Mouse (Mus musculus): ENCODE results near the gene Pdzd8.

Gene Pdzd8

DNA sequence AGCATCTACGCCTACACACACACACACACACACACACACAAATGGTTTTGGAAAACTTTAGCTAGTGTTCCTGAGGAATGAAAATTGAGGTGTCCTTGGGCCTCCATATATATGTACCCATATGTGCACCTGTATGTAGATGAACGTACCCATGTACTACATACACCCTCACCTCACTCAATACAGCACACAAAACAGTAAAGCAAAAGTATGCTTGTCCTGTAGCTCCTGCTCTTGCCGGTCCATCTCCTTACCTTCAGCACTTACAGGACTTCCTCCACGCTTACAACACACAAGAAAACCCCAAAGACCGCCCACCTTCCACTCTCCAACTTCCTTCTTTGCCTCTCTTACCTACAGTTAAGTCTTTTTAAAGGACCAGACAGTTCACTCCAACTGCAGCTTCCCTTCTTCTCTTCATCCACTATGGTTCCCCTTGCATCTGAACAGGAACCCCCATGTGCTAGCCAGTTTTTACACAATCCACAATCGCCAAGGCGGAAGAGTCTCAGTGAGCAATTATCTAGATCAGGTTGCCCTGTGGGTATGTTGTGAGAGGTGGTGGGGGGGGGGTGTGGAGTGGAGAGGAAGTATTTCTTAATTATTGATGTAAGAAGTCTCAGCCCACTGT, 4.8 kb upstream of the Pdzd8 start:
- Histone ChIP-seq H3K36me3 (ENCODE audit: insufficient read depth, low read length) (no peaks in the 10 kb centered on the region), H3K9me3 (ENCODE audit: low read length) (no peaks in the 10 kb centered on the region), H3K4me1 (replicated peaks; ENCODE audit: low read depth, low read length) (peaks cover 11% of the 10 kb centered on the region), H3K27me3 (ENCODE audit: insufficient read depth, low read length) (peaks cover 62% of the 10 kb centered on the region), H3K4me3 (replicated peaks; ENCODE audit: low read length) (no peak overlapping the region)
- TF ChIP-seq POU5F1 (IDR thresholded peaks at IDR 0.05; ENCODE audit: borderline replicate concordance, low read length) (no peak), CTCF (conservative IDR thresholded peaks at IDR 0.05; ENCODE audit: low read length) (no peak), NANOG (IDR thresholded peaks at IDR 0.05; ENCODE audit: borderline replicate concordance, low read length) (no peak)

DNA sequence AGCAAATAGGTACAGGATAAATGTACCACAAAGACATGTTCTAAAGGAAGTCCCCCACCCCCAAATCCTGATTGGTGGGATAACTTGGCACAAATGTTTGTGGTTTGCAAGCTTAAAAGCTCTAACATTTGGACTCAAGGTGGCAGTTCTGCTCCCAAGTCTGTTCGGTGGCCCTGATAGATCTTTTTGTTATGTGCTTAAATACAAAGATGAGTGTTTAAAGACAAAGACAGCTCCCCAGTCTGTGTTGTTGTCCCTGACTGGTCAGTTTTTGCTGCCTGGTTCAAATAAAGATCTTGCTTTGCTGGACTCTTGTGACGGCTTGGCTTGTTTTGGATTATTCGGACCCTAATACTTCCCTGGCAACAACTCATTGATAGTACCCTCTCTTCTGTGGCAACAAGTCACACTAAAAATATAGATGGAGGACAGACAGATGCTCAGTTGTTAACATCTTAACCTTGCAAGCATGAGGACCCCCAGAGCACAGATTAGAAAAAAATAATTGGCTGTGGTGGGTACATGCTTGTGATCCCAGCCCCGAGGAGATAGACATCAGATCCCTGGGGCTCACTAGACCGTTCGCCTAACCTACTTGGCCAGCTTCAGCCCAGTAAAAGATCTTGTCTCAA, 3.9 kb upstream of the Pdzd8 start:
- TF ChIP-seq POU5F1 (IDR thresholded peaks at IDR 0.05; ENCODE audit: borderline replicate concordance, low read length) (no peak), CTCF (conservative IDR thresholded peaks at IDR 0.05; ENCODE audit: low read length) (no peak), NANOG (IDR thresholded peaks at IDR 0.05; ENCODE audit: borderline replicate concordance, low read length) (no peak)
- no peaks in the 10 kb centered on the region for H3K9me3 ChIP-seq (ENCODE audit: low read length)
- peaks cover 59% of the 10 kb centered on the region for H3K27me3 ChIP-seq (ENCODE audit: insufficient read depth, low read length)
- H3K4me1 ChIP-seq (replicated peaks; ENCODE audit: low read depth, low read length): peaks cover 14% of the 10 kb centered on the region
- no peak overlapping the region for H3K4me3 ChIP-seq (replicated peaks; ENCODE audit: low read length)
- H3K36me3 ChIP-seq (ENCODE audit: insufficient read depth, low read length): no peaks in the 10 kb centered on the region

GRCm38 (mm10) chr19:59346325-59346724, 745 bp upstream of the Pdzd8 start:
- Histone ChIP-seq H3K4me3 (replicated peaks; ENCODE audit: low read length) (peak overlapping the region; percentile 94), H3K36me3 (ENCODE audit: insufficient read depth, low read length) (no peaks in the 10 kb centered on the region), H3K27me3 (ENCODE audit: insufficient read depth, low read length) (peaks cover 39% of the 10 kb centered on the region), H3K4me1 (replicated peaks; ENCODE audit: low read depth, low read length) (peaks cover 30% of the 10 kb centered on the region), H3K9me3 (ENCODE audit: low read length) (no peaks in the 10 kb centered on the region)
- no peak for TF ChIP-seq NANOG (IDR thresholded peaks at IDR 0.05; ENCODE audit: borderline replicate concordance, low read length)
- TF ChIP-seq POU5F1 (IDR thresholded peaks at IDR 0.05; ENCODE audit: borderline replicate concordance, low read length): no peak
- no peak for TF ChIP-seq CTCF (conservative IDR thresholded peaks at IDR 0.05; ENCODE audit: low read length)

DNA sequence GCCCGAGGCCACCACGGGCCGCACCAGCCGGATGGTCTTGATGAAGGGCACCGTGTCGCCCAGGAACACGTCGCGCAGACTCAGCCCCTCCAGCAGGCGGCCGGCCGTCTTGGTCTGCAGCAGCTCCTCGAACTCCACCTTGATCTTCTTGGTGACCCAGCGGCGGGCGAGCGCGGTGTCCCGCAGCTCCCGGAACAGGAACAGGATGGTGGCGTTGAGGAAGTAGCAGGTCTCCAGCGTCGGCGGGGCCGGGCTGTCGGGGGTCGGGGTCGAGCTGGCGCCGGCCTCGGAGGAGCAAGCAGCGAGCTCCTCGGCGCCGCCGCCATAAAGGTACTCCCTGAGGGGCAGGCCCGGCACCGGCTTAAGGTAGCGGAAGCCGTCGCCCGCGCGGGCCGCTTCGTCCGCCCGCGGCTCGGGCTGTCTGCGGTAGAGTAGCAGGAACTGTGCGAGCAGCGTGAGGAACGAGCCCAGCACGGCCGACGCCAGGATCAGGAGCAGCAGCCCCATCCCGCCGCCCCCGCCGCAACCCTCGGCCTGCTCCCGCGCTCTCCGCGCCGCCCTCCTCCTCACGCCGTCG, 411 bp downstream of the Pdzd8 start:
- Histone ChIP-seq H3K4me3 (replicated peaks; ENCODE audit: low read length) (peak overlapping the region; percentile 94), H3K4me1 (replicated peaks; ENCODE audit: low read depth, low read length) (peaks cover 34% of the 10 kb centered on the region), H3K9me3 (ENCODE audit: low read length) (no peaks in the 10 kb centered on the region), H3K36me3 (ENCODE audit: insufficient read depth, low read length) (no peaks in the 10 kb centered on the region), H3K27me3 (ENCODE audit: insufficient read depth, low read length) (peaks cover 35% of the 10 kb centered on the region)
- no peak for TF ChIP-seq NANOG (IDR thresholded peaks at IDR 0.05; ENCODE audit: borderline replicate concordance, low read length)
- no peak for TF ChIP-seq CTCF (conservative IDR thresholded peaks at IDR 0.05; ENCODE audit: low read length)
- TF ChIP-seq POU5F1 (IDR thresholded peaks at IDR 0.05; ENCODE audit: borderline replicate concordance, low read length): no peak

DNA sequence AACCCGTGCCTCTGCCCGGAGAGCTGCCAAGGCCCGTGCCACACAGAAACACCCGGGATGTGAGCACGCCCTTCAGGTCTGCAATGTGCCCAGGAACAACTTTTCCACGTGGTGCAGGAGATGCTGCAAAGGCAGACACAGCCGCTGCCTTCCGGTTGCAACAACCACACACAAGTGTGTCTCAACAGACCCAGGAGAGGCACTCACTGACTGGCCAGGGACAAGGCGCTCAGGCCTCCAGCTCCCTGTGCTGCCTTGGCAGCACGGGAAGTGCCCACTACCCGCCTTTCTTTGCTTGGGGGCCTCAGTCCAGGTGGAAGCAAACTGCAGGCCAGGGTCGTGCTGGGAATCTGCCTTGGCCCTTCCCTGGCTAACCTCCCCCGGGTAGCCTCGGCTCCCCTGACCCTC, 1.3 kb downstream of the Pdzd8 start:
- H3K4me3 ChIP-seq (replicated peaks; ENCODE audit: low read length): peak overlapping the region; percentile 94
- no peaks in the 10 kb centered on the region for H3K36me3 ChIP-seq (ENCODE audit: insufficient read depth, low read length)
- H3K27me3 ChIP-seq (ENCODE audit: insufficient read depth, low read length): peaks cover 30% of the 10 kb centered on the region
- H3K4me1 ChIP-seq (replicated peaks; ENCODE audit: low read depth, low read length): peaks cover 34% of the 10 kb centered on the region
- H3K9me3 ChIP-seq (ENCODE audit: low read length): no peaks in the 10 kb centered on the region
- no peak for TF ChIP-seq CTCF (conservative IDR thresholded peaks at IDR 0.05; ENCODE audit: low read length)
- no peak for TF ChIP-seq NANOG (IDR thresholded peaks at IDR 0.05; ENCODE audit: borderline replicate concordance, low read length)
- TF ChIP-seq POU5F1 (IDR thresholded peaks at IDR 0.05; ENCODE audit: borderline replicate concordance, low read length): no peak

DNA sequence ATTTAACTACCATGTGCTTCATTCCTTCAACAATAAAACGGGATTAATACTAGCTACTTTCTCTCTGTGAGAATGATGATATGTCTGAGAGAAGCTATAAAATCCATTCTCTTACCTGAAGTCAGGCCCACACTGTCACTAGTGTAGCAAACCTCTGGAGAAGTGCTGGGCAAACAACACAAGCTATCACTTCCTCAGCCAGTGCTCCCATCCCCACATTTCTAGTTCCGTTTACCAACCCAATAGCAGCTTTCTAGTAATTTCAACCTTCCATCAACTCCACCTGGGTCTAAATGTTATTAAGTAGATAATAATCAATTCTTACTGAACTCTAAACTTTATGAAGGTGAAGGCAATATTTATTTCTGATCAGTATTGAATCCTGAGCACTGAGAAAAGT, 2.6 kb downstream of the Pdzd8 start:
- no peak overlapping the region for H3K4me3 ChIP-seq (replicated peaks; ENCODE audit: low read length)
- peaks cover 19% of the 10 kb centered on the region for H3K27me3 ChIP-seq (ENCODE audit: insufficient read depth, low read length)
- peaks cover 34% of the 10 kb centered on the region for H3K4me1 ChIP-seq (replicated peaks; ENCODE audit: low read depth, low read length)
- no peaks in the 10 kb centered on the region for H3K36me3 ChIP-seq (ENCODE audit: insufficient read depth, low read length)
- no peak for TF ChIP-seq POU5F1 (IDR thresholded peaks at IDR 0.05; ENCODE audit: borderline replicate concordance, low read length)
- no peak for TF ChIP-seq CTCF (conservative IDR thresholded peaks at IDR 0.05; ENCODE audit: low read length)
- no peak for TF ChIP-seq NANOG (IDR thresholded peaks at IDR 0.05; ENCODE audit: borderline replicate concordance, low read length)
- H3K9me3 ChIP-seq (ENCODE audit: low read length): no peaks in the 10 kb centered on the region

GRCm38 (mm10) chr19:59339908-59340307, 5.7 kb downstream of the Pdzd8 start:
- Histone ChIP-seq H3K36me3 (ENCODE audit: insufficient read depth, low read length) (peaks cover 4% of the 10 kb centered on the region; the same call in 1 of the 2 replicates), H3K4me1 (replicated peaks; ENCODE audit: low read depth, low read length) (peaks cover 23% of the 10 kb centered on the region), H3K9me3 (ENCODE audit: low read length) (no peaks in the 10 kb centered on the region), H3K27me3 (ENCODE audit: insufficient read depth, low read length) (peaks cover 8% of the 10 kb centered on the region), H3K4me3 (replicated peaks; ENCODE audit: low read length) (no peak overlapping the region)
- TF ChIP-seq NANOG (IDR thresholded peaks at IDR 0.05; ENCODE audit: borderline replicate concordance, low read length) (no peak), POU5F1 (IDR thresholded peaks at IDR 0.05; ENCODE audit: borderline replicate concordance, low read length) (no peak), CTCF (conservative IDR thresholded peaks at IDR 0.05; ENCODE audit: low read length) (no peak)

DNA sequence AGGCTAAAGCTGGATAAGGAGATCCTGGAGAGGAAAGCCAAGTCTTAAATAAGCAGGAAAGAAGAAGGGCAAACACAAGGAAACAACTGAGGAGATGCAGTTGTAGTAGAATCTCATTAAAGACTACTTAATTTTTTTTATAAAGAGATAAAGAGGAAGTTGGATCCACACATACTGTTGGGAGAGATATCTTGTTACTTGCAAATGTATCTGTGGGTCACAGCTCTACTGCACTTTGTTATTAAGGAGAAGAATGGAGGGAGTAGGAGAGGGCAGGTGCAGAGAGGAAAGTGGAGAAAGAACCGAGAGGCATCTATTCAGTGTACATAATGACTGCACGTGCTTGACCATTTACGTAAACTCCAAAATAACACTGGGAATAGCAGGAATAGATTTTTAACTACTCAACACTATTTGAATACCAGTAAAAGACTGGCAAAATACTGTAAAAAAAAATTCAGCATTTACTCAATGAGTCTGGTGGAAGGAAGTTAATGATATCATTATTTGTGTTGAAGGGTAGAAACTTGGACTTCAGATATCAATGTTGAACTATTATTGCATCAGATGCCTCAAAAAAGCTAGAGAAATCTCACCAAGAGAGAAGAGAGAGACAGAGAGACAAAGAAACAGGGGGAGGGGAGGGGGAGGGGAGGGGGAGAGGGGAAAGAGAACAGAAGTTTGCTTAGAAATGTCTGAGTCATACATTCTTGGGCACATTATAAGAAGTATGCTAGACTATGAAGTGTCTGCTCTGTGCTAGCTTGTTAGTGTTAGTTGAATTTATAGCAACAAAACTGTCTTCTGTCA, 7.5 kb downstream of the Pdzd8 start:
- TF ChIP-seq POU5F1 (IDR thresholded peaks at IDR 0.05; ENCODE audit: borderline replicate concordance, low read length) (no peak), CTCF (conservative IDR thresholded peaks at IDR 0.05; ENCODE audit: low read length) (no peak), NANOG (IDR thresholded peaks at IDR 0.05; ENCODE audit: borderline replicate concordance, low read length) (no peak)
- peaks cover 4% of the 10 kb centered on the region; the same call in 1 of the 2 replicates for H3K36me3 ChIP-seq (ENCODE audit: insufficient read depth, low read length)

More for the DNA sequence above, 7.5 kb downstream of the Pdzd8 start:
- H3K4me1 ChIP-seq (replicated peaks; ENCODE audit: low read depth, low read length): peaks cover 7% of the 10 kb centered on the region
- H3K4me3 ChIP-seq (replicated peaks; ENCODE audit: low read length): no peak overlapping the region
- H3K9me3 ChIP-seq (ENCODE audit: low read length): no peaks in the 10 kb centered on the region
- H3K27me3 ChIP-seq (ENCODE audit: insufficient read depth, low read length): no peaks in the 10 kb centered on the region
